ENCODE assay signal across 8 mouse cellular contexts in the genomic region with DNA sequence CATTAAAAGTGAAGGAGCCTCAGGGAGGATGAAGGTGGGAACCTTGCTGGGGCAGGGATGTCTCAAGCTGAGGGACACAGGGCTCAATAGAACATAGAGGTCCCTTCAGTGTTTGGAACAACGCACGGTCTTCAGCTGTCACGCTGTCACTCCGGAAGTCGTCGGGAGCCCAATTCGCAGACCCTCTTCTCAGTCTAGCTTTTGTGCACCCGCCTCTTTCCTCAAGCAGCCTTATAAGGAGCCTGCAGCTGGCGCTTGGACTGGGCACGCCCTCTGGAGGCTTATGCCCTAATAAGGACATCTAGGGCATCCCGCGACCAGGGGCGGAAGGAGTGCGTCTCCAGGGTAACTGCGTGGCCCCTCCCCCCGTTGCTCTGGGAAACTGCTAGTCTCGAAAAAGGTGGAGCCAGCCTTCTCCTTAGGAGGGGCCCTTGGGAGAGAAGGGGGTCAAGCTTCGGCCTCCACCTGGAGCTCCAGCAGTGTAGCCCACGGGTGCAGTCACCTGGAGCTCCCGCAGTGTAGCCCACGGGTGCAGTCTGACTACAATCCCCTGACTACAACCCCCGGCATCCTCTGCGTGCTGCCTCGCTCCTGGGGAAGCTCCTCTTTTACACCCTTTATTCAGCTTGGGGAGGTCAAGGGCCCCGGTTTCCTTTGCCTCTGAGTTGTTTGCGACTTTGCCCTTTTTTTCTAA. TPM values are rescaled to one million over a fixed set of nuclear protein-coding genes. Genes with fewer than 3 reads are reported as not detected.
DNase-seq lines count a peak whose midpoint lies in the region; ATAC-seq lines count a peak whose summit lies in the region.

No protein-coding gene starts in this region.

- H3K9me3 ChIP-seq in intestine, embryonic 14.5 days (ENCODE audit: control insufficient read depth, low read length), result no peaks in the 10 kb centered on the region

- H3K9ac ChIP-seq in intestine, embryonic 14.5 days (ENCODE audit: low read length), result peak overlapping the region; percentile 41

- H3K27me3 ChIP-seq in intestine, embryonic 14.5 days (replicated peaks; ENCODE audit: control insufficient read depth, insufficient read depth, low read length), result no peaks in the 10 kb centered on the region

- peaks cover 42% of the 10 kb centered on the region for H3K36me3 ChIP-seq in intestine, embryonic 14.5 days (ENCODE audit: control insufficient read depth, insufficient read depth, low read length)

- under 1% methylated on average over 26 of the region's 26 CpGs for WGBS in intestine, embryonic 14.5 days

- H3K4me3 ChIP-seq in intestine, embryonic 14.5 days (ENCODE audit: low read depth, low read length), result peak overlapping the region; percentile 48

- H3K27ac ChIP-seq in intestine, embryonic 14.5 days (ENCODE audit: low read depth), result peak overlapping the region; percentile 98

- DNase-seq in adrenal gland, adult (ENCODE audit: inconsistent age in 2 of 2, low spot score in 1 of 2), result peak; percentile 98 to 99
- peak; percentile 99 for DNase-seq in embryo, embryonic 11 days
- peak; percentile 98 for DNase-seq in gastrocnemius, postnatal 25 days
- peak; percentile 96 for DNase-seq in intestine, embryonic 14.5 days (ENCODE audit: low spot score)
- peak; percentile 98 to 99 for DNase-seq in left cerebral cortex, postnatal 14 days (ENCODE audit: low spot score in 2 of 2)
- peak; percentile 98 for DNase-seq in mesoderm, embryonic 11.5 days (ENCODE audit: low read depth, low spot score)
- DNase-seq in right cerebral cortex, postnatal 36 days (ENCODE audit: low spot score in 2 of 2), result peak; percentile 97
- peak; percentile 99 for DNase-seq in yolk sac, embryonic 10.5 days (ENCODE audit: low spot score)

- peak overlapping the region; percentile 75 for H3K4me2 ChIP-seq in intestine, embryonic 14.5 days (ENCODE audit: low read length)

- intact Hi-C loops in left cerebral cortex, postnatal 14 days (cut with DNase I), result loop anchor here (2.0 kb wide), 1 partner anchor 28 kb away; the partner anchor contains the start of gene Fibp

- peaks cover 18% of the 10 kb centered on the region for H3K4me1 ChIP-seq in intestine, embryonic 14.5 days (replicated peaks; ENCODE audit: control insufficient read depth, insufficient read depth, low read length)

- ATAC-seq in intestine, embryonic 14.5 days (replicated peaks; ENCODE audit: low FRiP score, low TSS enrichment, low read depth), result peak; percentile 78

RNA-seq across cellular contexts. Expression of gene Mus81, which starts 0.8 kb away (rescaled TPM):
- 10 to 100 TPM; 20.3 to 21.6 TPM for total RNA-seq in gastrocnemius, postnatal 25 days (2021)
- 37.0 and 38.3 TPM in 2 replicates for polyA plus RNA-seq in intestine, embryonic 14.5 days (2014; fragmentation: Nextera tagmentation; extraction: Ambion mirVana)
- total RNA-seq in left cerebral cortex, postnatal 14 days (2021), result 10 to 100 TPM; 33.7 to 37.0 TPM

RNA-seq across cellular contexts. Expression of gene Cfl1, which starts 1.2 kb away (rescaled TPM):
- 100 to 1,000 TPM in 1 of 2 experiments, 10 to 100 TPM in 1; 83.6 to 106 TPM for total RNA-seq in gastrocnemius, postnatal 25 days (2021)
- 2,844 and 3,105 TPM in 2 replicates for polyA plus RNA-seq in intestine, embryonic 14.5 days (2014; fragmentation: Nextera tagmentation; extraction: Ambion mirVana)
- 1,000 to 10,000 TPM; 1,767 to 1,844 TPM for total RNA-seq in left cerebral cortex, postnatal 14 days (2021)

RNA-seq across cellular contexts. Expression of gene 1700020D05Rik, which starts 14.6 kb away (rescaled TPM):
- total RNA-seq in gastrocnemius, postnatal 25 days (2021), result under 1 TPM; 0.64 to 0.88 TPM
- not detected in 2 replicates for polyA plus RNA-seq in intestine, embryonic 14.5 days (2014; fragmentation: Nextera tagmentation; extraction: Ambion mirVana)
- 1 to 10 TPM; 5.9 to 6.0 TPM for total RNA-seq in left cerebral cortex, postnatal 14 days (2021)

RNA-seq across cellular contexts. Expression of gene Efemp2, which starts 15.3 kb away (rescaled TPM):
- total RNA-seq in gastrocnemius, postnatal 25 days (2021), result 10 to 100 TPM in 1 of 2 experiments, 1 to 10 TPM in 1; 7.8 to 12.2 TPM
- 136 and 151 TPM in 2 replicates for polyA plus RNA-seq in intestine, embryonic 14.5 days (2014; fragmentation: Nextera tagmentation; extraction: Ambion mirVana)
- total RNA-seq in left cerebral cortex, postnatal 14 days (2021), result 10 to 100 TPM; 14.5 to 15.9 TPM

RNA-seq across cellular contexts. Expression of gene Ctsw, which starts 20.7 kb away (rescaled TPM):
- not detected for total RNA-seq in gastrocnemius, postnatal 25 days (2021)
- polyA plus RNA-seq in intestine, embryonic 14.5 days (2014; fragmentation: Nextera tagmentation; extraction: Ambion mirVana), result 1.6 and 2.0 TPM in 2 replicates
- total RNA-seq in left cerebral cortex, postnatal 14 days (2021), result 1 to 10 TPM; 2.2 to 2.7 TPM

Comparison
In these comparisons a context has a peak if more than half of its experiments do, and no peak if none do; other contexts are left out.
1. Peak in every context shown above with its lines: DNase-seq, ATAC-seq, H3K4me3 ChIP-seq and H3K27ac ChIP-seq.
2. RNA of gene Cfl1, which starts 1.2 kb away (total RNA-seq): 1,767 to 1,844 TPM in left cerebral cortex, postnatal 14 days; 83.6 to 106 TPM in gastrocnemius, postnatal 25 days; every median in the first group is over 10 times any median in the second.